Mouse (Mus musculus): ENCODE results near the gene Ypel2.

GRCm38 (mm10) chr11:86967506-86967905, 26.0 kb downstream of the Ypel2 start:
- no peak for TF ChIP-seq CTCF (IDR thresholded peaks at IDR 0.05; ENCODE audit: insufficient read depth, low read depth, low read length)
- TF ChIP-seq POLR2A (IDR thresholded peaks at IDR 0.05; ENCODE audit: insufficient read depth, low read depth, low read length) = no peak

Measured in olfactory bulb, adult 2 months (tissue).